Mouse (Mus musculus): ENCODE data around the gene Etfa. TPM values are rescaled to one million over a fixed set of nuclear protein-coding genes. Genes with fewer than 3 reads are reported as not detected.

Etfa gene
- 41.1 and 47.2 TPM in 2 replicates for polyA plus RNA-seq (2012; rRNA removed)

DNA sequence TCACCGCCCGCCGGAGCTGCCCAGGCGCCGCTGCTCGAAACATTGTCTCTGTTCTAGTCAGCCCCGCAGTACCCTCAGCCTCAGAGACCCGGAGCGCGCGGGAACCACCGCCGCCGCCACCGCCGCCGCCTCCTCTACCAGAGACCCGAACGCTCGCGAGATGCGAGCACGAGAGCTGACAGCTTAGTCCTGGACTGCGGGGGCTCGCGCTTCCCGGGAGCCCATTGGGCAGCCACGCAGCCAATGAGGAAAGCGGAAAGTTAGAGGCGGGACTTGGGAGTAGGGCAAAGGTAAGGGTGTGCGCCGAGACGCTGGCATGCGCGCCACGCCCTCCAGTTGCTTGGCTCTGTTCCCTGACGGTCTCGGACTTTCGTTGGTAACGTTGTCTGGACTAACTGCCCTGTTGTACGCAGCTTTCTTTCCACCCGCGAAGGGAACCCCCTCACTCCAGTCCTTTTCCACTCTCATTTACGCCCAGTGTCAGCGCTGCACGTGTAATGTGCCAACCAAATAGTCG lies at the start of gene Etfa:
Gene Etfa (minus strand): TSS at position 217 of the 517 bp plus-strand sequence.

DNA sequence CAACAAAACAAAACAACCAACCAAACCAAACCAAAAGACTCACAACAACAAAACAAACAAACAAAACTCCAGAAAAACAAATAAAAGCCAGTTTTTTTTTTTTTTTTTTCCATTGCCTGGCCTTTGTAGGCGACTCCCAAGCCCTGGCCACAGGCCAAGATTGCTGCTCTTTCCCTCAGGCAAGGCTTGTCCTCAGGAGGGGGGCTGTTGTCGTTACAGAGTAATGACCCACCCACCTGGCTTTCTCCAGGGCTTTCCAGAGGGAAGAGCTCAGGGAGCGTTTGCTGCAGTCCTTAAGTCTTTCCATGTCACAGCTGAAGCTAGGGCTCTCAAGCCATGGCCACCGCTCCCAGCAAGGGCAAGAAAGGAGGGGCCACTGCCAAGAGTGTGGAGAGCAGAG lies 26.3 kb upstream of the Etfa start, which contains the start of gene Isl2:
Gene Isl2 (plus strand): TSS at position 296 of the 400 bp plus-strand sequence.

Other genes with a start within 250 kb of the Etfa start
- 0.38 and 0.62 TPM in 2 replicates for gene Nrg4, start 185.4 kb downstream of the Etfa start, polyA plus RNA-seq (2012; rRNA removed)
- gene Tmem266, start 185.3 kb downstream of the Etfa start, polyA plus RNA-seq (2012; rRNA removed) = 5.7 and 6.6 TPM in 2 replicates
- gene Isl2, start 26.4 kb upstream of the Etfa start, polyA plus RNA-seq (2012; rRNA removed) = 0.44 and 2.6 TPM in 2 replicates